Mouse (Mus musculus) CH12.LX (cell line): ENCODE data around the gene Cipc.

ENCODE experiments used
- CHD2 ChIP-seq: IDR thresholded peaks from 2 replicates; pipeline ENCODE4 v1.6.1; 2011; ENCODE audit warnings: low read length, improper control_type of control experiment
- CTCF ChIP-seq, 2 experiments: IDR thresholded peaks in 1 of 2; conservative IDR thresholded peaks in 1 of 2; 2 replicates each; pipeline ENCODE4 v1.5.1; 2011 to 2012; ENCODE audit warnings: low read depth in 2 of 2, low read length in 2 of 2, improper control_type of control experiment in 1 of 2, inconsistent platforms in 1 of 2, mild to moderate bottlenecking in 1 of 2, moderate library complexity in 1 of 2
- EP300 ChIP-seq: IDR thresholded peaks from 2 replicates; pipeline ENCODE4 v1.6.1; 2011; ENCODE audit warnings: low read length, improper control_type of control experiment
- HCFC1 ChIP-seq: IDR thresholded peaks from 2 replicates; pipeline ENCODE4 v1.6.1; 2012; ENCODE audit warnings: low read depth, mild to moderate bottlenecking, inconsistent platforms, low read length, improper control_type of control experiment
- MAFK ChIP-seq: IDR thresholded peaks from 2 replicates; pipeline ENCODE4 v1.6.1; 2011; ENCODE audit warnings: low read length, improper control_type of control experiment; ENCODE audit not compliant: insufficient replicate concordance
- MAX ChIP-seq: IDR thresholded peaks from 2 replicates; pipeline ENCODE4 v1.6.1; 2011; ENCODE audit warnings: low read length, improper control_type of control experiment
- MAZ ChIP-seq: IDR thresholded peaks from 2 replicates; pipeline ENCODE4 v1.6.1; 2012; ENCODE audit warnings: low read depth, mild to moderate bottlenecking, inconsistent platforms, low read length, improper control_type of control experiment, moderate library complexity
- POLR2A ChIP-seq: IDR thresholded peaks from 2 replicates; pipeline ENCODE4 v1.6.1; 2011; ENCODE audit warnings: low read depth, mild to moderate bottlenecking, improper control_type of control experiment, low read length
- POLR2AphosphoS2 ChIP-seq: IDR thresholded peaks from 2 replicates; pipeline ENCODE4 v1.6.1; 2011; ENCODE audit warnings: low read depth, low read length, improper control_type of control experiment
- RAD21 ChIP-seq: IDR thresholded peaks from 2 replicates; pipeline ENCODE4 v1.6.1; 2011; ENCODE audit warnings: low read depth, mild to moderate bottlenecking, low read length, improper control_type of control experiment, moderate library complexity
- SIN3A ChIP-seq: IDR thresholded peaks from 2 replicates; pipeline ENCODE4 v1.6.1; 2012; ENCODE audit warnings: low read length, improper control_type of control experiment, inconsistent platforms
- TBP ChIP-seq: conservative IDR thresholded peaks from 2 replicates; pipeline ENCODE4 v1.6.1; 2011; ENCODE audit warnings: low read depth, low read length, improper control_type of control experiment
- TCF12 ChIP-seq: IDR thresholded peaks from 2 replicates; pipeline ENCODE4 v1.6.1; 2014; ENCODE audit warnings: low read depth, mild to moderate bottlenecking, inconsistent platforms, low read length, improper control_type of control experiment
- USF1 ChIP-seq: IDR thresholded peaks from 2 replicates; pipeline ENCODE4 v1.6.1; 2014; ENCODE audit warnings: low read depth, mild to moderate bottlenecking, inconsistent platforms, low read length, improper control_type of control experiment

DNA sequence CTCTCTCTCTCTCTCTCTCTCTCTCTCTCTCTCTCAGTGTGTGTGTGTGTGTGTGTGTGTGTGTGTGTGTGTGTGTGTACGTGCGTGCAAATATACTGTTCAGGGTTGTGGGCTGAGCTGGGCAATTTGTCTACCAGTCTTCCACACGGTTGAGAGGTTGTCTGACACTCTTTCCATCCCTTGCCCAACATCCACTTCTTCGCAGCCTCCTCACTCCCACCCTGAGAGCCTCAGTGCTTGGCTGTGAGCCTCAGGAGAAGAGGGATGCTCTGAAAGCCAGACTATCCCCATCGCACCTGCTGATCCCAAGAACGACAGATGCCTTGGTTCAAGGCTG, 54.0 kb downstream of the Cipc start:
- TF ChIP-seq HCFC1 (no peak), CTCF (conservative IDR thresholded peaks at IDR 0.05 in 1 of 2, IDR thresholded peaks at IDR 0.05 in 1 of 2; ENCODE audit: low read depth in 2 of 2, low read length in 2 of 2) (no peak), TCF12 (no peak), MAZ (no peak), RAD21 (no peak), TBP (no peak), CHD2 (no peak), EP300 (no peak), MAX (no peak), SIN3A (no peak), MAFK (no peak), POLR2AphosphoS2 (no peak), USF1 (no peak), POLR2A (no peak)
